ENCODE assay signal across 25 mouse cellular contexts in genomic region chr10:77724855-77725254, GRCm38 (mm10). TPM values are rescaled to one million over a fixed set of nuclear protein-coding genes. Genes with fewer than 3 reads are reported as not detected.
DNase-seq lines count a peak whose midpoint lies in the region; ATAC-seq and TF ChIP-seq lines count a peak whose summit lies in the region.
"Had no signal": no experiment of that assay in that cellular context is flagged by ENCODE, and none has a peak within 500 bp of the region (broad histone marks: within the 10 kb centered on the region; RNA-seq: fewer than 3 reads in every experiment).

No protein-coding gene starts in this region.

- no peaks in the 10 kb centered on the region for H3K27me3 ChIP-seq in liver, postnatal 0 days (ENCODE audit: insufficient read depth, low read length)
- H3K27me3 ChIP-seq in ES-Bruce4 (ENCODE audit: control insufficient read depth, insufficient read depth, low read length, poor library complexity, severe bottlenecking), result no peaks in the 10 kb centered on the region
- H3K27me3 ChIP-seq: forebrain, embryonic 13.5 days; hindbrain, embryonic 13.5 days; intestine, embryonic 15.5 days; limb, embryonic 12.5 days; midbrain, embryonic 13.5 days had no signal

- TF ChIP-seq POLR2A in ES-Bruce4 (IDR thresholded peaks at IDR 0.05; ENCODE audit: insufficient read depth, low read length), result no peak
- TF ChIP-seq POLR2A in brain, embryonic 14.5 days (IDR thresholded peaks at IDR 0.05; ENCODE audit: borderline replicate concordance, extremely low read depth, insufficient read depth, insufficient read length, poor library complexity, severe bottlenecking), result no peak

- no peaks in the 10 kb centered on the region for H3K4me1 ChIP-seq in liver, postnatal 0 days (ENCODE audit: insufficient read depth)
- no peaks in the 10 kb centered on the region for H3K4me1 ChIP-seq in ES-Bruce4 (ENCODE audit: control insufficient read depth, insufficient read depth, low read length)
- H3K4me1 ChIP-seq: forebrain, embryonic 13.5 days; hindbrain, embryonic 13.5 days; intestine, embryonic 15.5 days; limb, embryonic 12.5 days; midbrain, embryonic 13.5 days had no signal

- H3K4me3 ChIP-seq in liver, postnatal 0 days (ENCODE audit: low read depth, low read length), result no peak overlapping the region
- no peak overlapping the region for H3K4me3 ChIP-seq in ES-Bruce4 (ENCODE audit: low read depth, low read length)
- H3K4me3 ChIP-seq: forebrain, embryonic 13.5 days; hindbrain, embryonic 13.5 days; intestine, embryonic 15.5 days; limb, embryonic 12.5 days; midbrain, embryonic 13.5 days had no signal

- H3K27ac ChIP-seq in liver, postnatal 0 days (ENCODE audit: low read depth), result no peak overlapping the region
- H3K27ac ChIP-seq in ES-Bruce4 (ENCODE audit: insufficient read depth, low read length), result no peak overlapping the region
- H3K27ac ChIP-seq: forebrain, embryonic 13.5 days; hindbrain, embryonic 13.5 days; intestine, embryonic 15.5 days; limb, embryonic 12.5 days; midbrain, embryonic 13.5 days had no signal

- TF ChIP-seq CTCF in liver, postnatal 0 days (IDR thresholded peaks at IDR 0.05; ENCODE audit: low read depth), result 0 out of 2 replicates have a peak, but pooled peaks have one; percentile 24
- peak; percentile 66 for TF ChIP-seq CTCF in ES-Bruce4 (IDR thresholded peaks at IDR 0.05; ENCODE audit: low read depth, low read length)
- TF ChIP-seq CTCF in brain, embryonic 14.5 days (IDR thresholded peaks at IDR 0.05; ENCODE audit: borderline replicate concordance, extremely low read depth, insufficient read depth, insufficient read length), result 0 out of 2 replicates have a peak, but pooled peaks have one; percentile 23

- H3K4me2 ChIP-seq in liver, postnatal 0 days (ENCODE audit: low read depth, low read length), result no peak overlapping the region
- H3K4me2 ChIP-seq: forebrain, embryonic 13.5 days; heart, embryonic 11.5 days; hindbrain, embryonic 13.5 days; intestine, embryonic 15.5 days; limb, embryonic 12.5 days; midbrain, embryonic 13.5 days had no signal

- TF ChIP-seq EP300 in liver, postnatal 0 days (IDR thresholded peaks at IDR 0.05; ENCODE audit: low read depth), result no peak
- TF ChIP-seq EP300 in ES-Bruce4 (IDR thresholded peaks at IDR 0.05; ENCODE audit: insufficient read depth, low read depth, low read length), result no peak

- no peak for ATAC-seq in liver, postnatal 0 days
- ATAC-seq: forebrain, embryonic 13.5 days; intestine, embryonic 15.5 days; midbrain, embryonic 13.5 days had no signal

- no peak overlapping the region for H3K9ac ChIP-seq in liver, postnatal 0 days (replicated peaks)
- H3K9ac ChIP-seq in ES-Bruce4 (ENCODE audit: low read depth, poor library complexity, severe bottlenecking), result no peak overlapping the region
- H3K9ac ChIP-seq: forebrain, embryonic 13.5 days; hindbrain, embryonic 13.5 days; intestine, embryonic 15.5 days; limb, embryonic 12.5 days; midbrain, embryonic 13.5 days had no signal

- WGBS in liver, postnatal 0 days (ENCODE audit: insufficient replicate concordance), result 71% methylated on average over 8 of the region's 8 CpGs

- no peaks in the 10 kb centered on the region for H3K36me3 ChIP-seq in liver, postnatal 0 days (replicated peaks; ENCODE audit: insufficient read depth, low read length)
- H3K36me3 ChIP-seq in ES-Bruce4 (ENCODE audit: control insufficient read depth, insufficient read depth, low read length, poor library complexity, severe bottlenecking), result no peaks in the 10 kb centered on the region
- H3K36me3 ChIP-seq: hindbrain, embryonic 13.5 days; intestine, embryonic 15.5 days; limb, embryonic 12.5 days; midbrain, embryonic 13.5 days had no signal

- H3K9me3 ChIP-seq in liver, postnatal 0 days (ENCODE audit: low read length), result no peaks in the 10 kb centered on the region
- no peaks in the 10 kb centered on the region; the same call in 1 of the 2 replicates for H3K9me3 ChIP-seq in ES-Bruce4 (replicated peaks; ENCODE audit: control insufficient read depth, insufficient read depth, low read length, poor library complexity, severe bottlenecking)
- H3K9me3 ChIP-seq: intestine, embryonic 15.5 days; midbrain, embryonic 13.5 days had no signal

- peak; percentile 14 for DNase-seq in adrenal gland, postnatal 14 days
- no peak for DNase-seq in adrenal gland, adult 8-10 months
- no peak for DNase-seq in liver, postnatal 0 days
- no peak for DNase-seq in liver
- peak; percentile 3 for DNase-seq in brain, embryonic 14.5 days (ENCODE audit: low read depth)
- DNase-seq in cerebellum, postnatal 25 days, result no peak
- DNase-seq in spleen, adult 12 weeks (ENCODE audit: low spot score), result no peak
- DNase-seq: adrenal gland, postnatal 25 days; cerebellum, adult 9-11 months; heart, postnatal 14 days; kidney, postnatal 14 days; layer of hippocampus, adult 9-11 months; lung, adult 2 months; thymus, postnatal 14 days had no signal

RNA-seq across cellular contexts. Expression of gene Gm10100, which starts 1.4 kb away (rescaled TPM):
- not detected in 2 replicates for total RNA-seq in adrenal gland, postnatal 14 days (2021)
- total RNA-seq in adrenal gland, adult 8-10 months (2022), result not detected
- polyA plus RNA-seq in liver, postnatal 0 days (2015; fragmentation: Nextera tagmentation; extraction: Ambion mirVana), result not detected in 2 replicates
- polyA plus RNA-seq in ES-Bruce4 (2011; ENCODE audit: insufficient read depth, insufficient read length, low read depth, missing spikeins), result not detected in 2 replicates
- not detected in 2 replicates for polyA plus RNA-seq in brain, embryonic 14.5 days (2012; rRNA removed)
- total RNA-seq: adrenal gland, postnatal 25 days; gastrocnemius, postnatal 4 days; heart, postnatal 14 days; megakaryocyte progenitor cell, adult 5-6 weeks had no signal
- polyA plus RNA-seq: forebrain, embryonic 13.5 days; heart, embryonic 11.5 days; hindbrain, embryonic 13.5 days; intestine, embryonic 15.5 days; limb, embryonic 12.5 days; lung, adult 2 months; midbrain, embryonic 13.5 days; neural tube, embryonic 14.5 days; stomach, embryonic 14.5 days had no signal

RNA-seq across cellular contexts. Expression of gene Krtap12-1, which starts 4.5 kb away (rescaled TPM):
- not detected in 2 replicates for total RNA-seq in adrenal gland, postnatal 14 days (2021)
- total RNA-seq in adrenal gland, adult 8-10 months (2022), result not detected
- polyA plus RNA-seq in liver, postnatal 0 days (2015; fragmentation: Nextera tagmentation; extraction: Ambion mirVana), result not detected in 2 replicates
- not detected in 2 replicates for polyA plus RNA-seq in ES-Bruce4 (2011; ENCODE audit: insufficient read depth, insufficient read length, low read depth, missing spikeins)
- polyA plus RNA-seq in brain, embryonic 14.5 days (2012; rRNA removed), result not detected in 2 replicates
- total RNA-seq: adrenal gland, postnatal 25 days; gastrocnemius, postnatal 4 days; heart, postnatal 14 days; megakaryocyte progenitor cell, adult 5-6 weeks had no signal
- polyA plus RNA-seq: forebrain, embryonic 13.5 days; heart, embryonic 11.5 days; hindbrain, embryonic 13.5 days; intestine, embryonic 15.5 days; limb, embryonic 12.5 days; midbrain, embryonic 13.5 days; neural tube, embryonic 14.5 days; stomach, embryonic 14.5 days had no signal

RNA-seq across cellular contexts. Expression of gene Gm10142, which starts 9.2 kb away (rescaled TPM):
- not detected in 2 replicates for total RNA-seq in adrenal gland, postnatal 14 days (2021)
- not detected for total RNA-seq in adrenal gland, adult 8-10 months (2022)
- polyA plus RNA-seq in liver, postnatal 0 days (2015; fragmentation: Nextera tagmentation; extraction: Ambion mirVana), result not detected in 2 replicates
- polyA plus RNA-seq in ES-Bruce4 (2011; ENCODE audit: insufficient read depth, insufficient read length, low read depth, missing spikeins), result not detected in 2 replicates
- not detected in 2 replicates for polyA plus RNA-seq in brain, embryonic 14.5 days (2012; rRNA removed)
- total RNA-seq: adrenal gland, postnatal 25 days; gastrocnemius, postnatal 4 days; heart, postnatal 14 days; megakaryocyte progenitor cell, adult 5-6 weeks had no signal
- polyA plus RNA-seq: forebrain, embryonic 13.5 days; heart, embryonic 11.5 days; hindbrain, embryonic 13.5 days; intestine, embryonic 15.5 days; limb, embryonic 12.5 days; midbrain, embryonic 13.5 days; neural tube, embryonic 14.5 days; stomach, embryonic 14.5 days had no signal

RNA-seq across cellular contexts. Expression of gene Gm10024, which starts 13.6 kb away (rescaled TPM):
- not detected in 2 replicates for total RNA-seq in adrenal gland, postnatal 14 days (2021)
- total RNA-seq in adrenal gland, adult 8-10 months (2022), result not detected
- polyA plus RNA-seq in liver, postnatal 0 days (2015; fragmentation: Nextera tagmentation; extraction: Ambion mirVana), result not detected in 2 replicates
- not detected in 2 replicates for polyA plus RNA-seq in ES-Bruce4 (2011; ENCODE audit: insufficient read depth, insufficient read length, low read depth, missing spikeins)
- not detected in 2 replicates for polyA plus RNA-seq in brain, embryonic 14.5 days (2012; rRNA removed)
- total RNA-seq: adrenal gland, postnatal 25 days; gastrocnemius, postnatal 4 days; heart, postnatal 14 days; megakaryocyte progenitor cell, adult 5-6 weeks had no signal
- polyA plus RNA-seq: forebrain, embryonic 13.5 days; heart, embryonic 11.5 days; hindbrain, embryonic 13.5 days; intestine, embryonic 15.5 days; limb, embryonic 12.5 days; lung, adult 2 months; midbrain, embryonic 13.5 days; neural tube, embryonic 14.5 days; stomach, embryonic 14.5 days had no signal

RNA-seq across cellular contexts. Expression of gene Gm18596, which starts 17.6 kb away (rescaled TPM):
- total RNA-seq in adrenal gland, postnatal 14 days (2021), result not detected in 2 replicates
- not detected for total RNA-seq in adrenal gland, adult 8-10 months (2022)
- polyA plus RNA-seq in liver, postnatal 0 days (2015; fragmentation: Nextera tagmentation; extraction: Ambion mirVana), result not detected in 2 replicates
- polyA plus RNA-seq in ES-Bruce4 (2011; ENCODE audit: insufficient read depth, insufficient read length, low read depth, missing spikeins), result not detected in 2 replicates
- not detected in 2 replicates for polyA plus RNA-seq in brain, embryonic 14.5 days (2012; rRNA removed)
- total RNA-seq: adrenal gland, postnatal 25 days; gastrocnemius, postnatal 4 days; heart, postnatal 14 days; megakaryocyte progenitor cell, adult 5-6 weeks had no signal
- polyA plus RNA-seq: forebrain, embryonic 13.5 days; heart, embryonic 11.5 days; hindbrain, embryonic 13.5 days; intestine, embryonic 15.5 days; limb, embryonic 12.5 days; lung, adult 2 months; midbrain, embryonic 13.5 days; neural tube, embryonic 14.5 days; stomach, embryonic 14.5 days had no signal

Comparison
In these comparisons a context has a peak if more than half of its experiments do, and no peak if none do; other contexts are left out.
1. DNase-seq: peak in adrenal gland, postnatal 14 days (single experiment) and brain, embryonic 14.5 days (single experiment); none in adrenal gland, adult 8-10 months (single experiment), liver, postnatal 0 days (single experiment), liver (single experiment), cerebellum, postnatal 25 days (0 of 2) and spleen, adult 12 weeks (single experiment).
2. Peak in every context shown above with its lines, with median percentiles within 50 percentile points of each other: CTCF ChIP-seq.